Mouse (Mus musculus): ENCODE data around the gene Crcp.

- TF ChIP-seq CTCF (IDR thresholded peaks at IDR 0.05; ENCODE audit: extremely low read depth, insufficient read length, insufficient replicate concordance, low read depth, low read length), result no peak
- TF ChIP-seq POLR2A (IDR thresholded peaks at IDR 0.05; ENCODE audit: low read depth, low read length), result no peak
These were observed 72.6 kb downstream of the Crcp start for GRCm38 (mm10) chr5:130101724-130102123.
